Mouse (Mus musculus): Measurements from ENCODE around the gene Tuba3a.
"Not testable (repeated sequence)": the region's sequence is repeated elsewhere in the genome, so short reads cannot be mapped to it uniquely, and the experiment has no call there.

The Tuba3a gene

DNA sequence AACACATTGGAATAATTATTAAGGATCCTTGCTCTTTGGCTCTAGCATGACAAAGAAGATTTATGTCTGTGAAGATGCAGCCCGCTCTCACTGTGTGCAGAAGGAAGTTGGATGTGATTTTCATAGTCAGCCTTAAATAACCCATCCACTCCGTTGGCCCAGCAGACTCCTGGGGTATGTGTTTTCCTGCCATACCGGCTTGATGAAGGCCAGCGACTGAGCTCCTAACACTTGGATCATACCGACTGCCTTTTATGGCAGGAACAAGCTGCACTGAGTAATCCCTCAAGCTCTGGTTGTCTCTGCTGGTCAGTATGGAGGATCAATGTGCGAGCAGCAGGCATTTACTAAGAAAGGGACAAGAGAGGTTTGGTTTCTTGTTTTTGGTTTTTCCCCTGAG is 19.6 kb upstream of the Tuba3a start:
- DNase-seq (ENCODE audit: low spot score): no peak

DNA sequence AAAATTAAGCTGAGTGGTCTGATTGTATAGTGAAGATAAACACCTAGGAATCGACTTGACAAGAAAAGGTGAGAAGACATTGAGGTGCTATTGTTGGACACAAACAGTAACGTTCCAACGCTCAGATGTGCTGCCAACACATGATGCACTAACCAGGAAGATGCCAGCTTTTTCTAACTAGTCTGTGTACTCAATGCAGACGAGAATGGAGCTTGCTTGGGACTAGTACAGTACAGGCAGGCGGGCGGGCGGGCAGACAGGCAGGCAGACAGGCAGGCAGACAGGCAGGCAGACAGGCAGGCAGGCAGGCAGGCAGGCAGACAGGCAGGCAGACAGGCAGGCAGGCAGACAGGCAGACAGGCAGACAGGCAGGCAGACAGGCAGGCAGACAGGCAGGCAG is 18.6 kb upstream of the Tuba3a start:
- DNase-seq (ENCODE audit: low spot score): not testable (repeated sequence)

DNA sequence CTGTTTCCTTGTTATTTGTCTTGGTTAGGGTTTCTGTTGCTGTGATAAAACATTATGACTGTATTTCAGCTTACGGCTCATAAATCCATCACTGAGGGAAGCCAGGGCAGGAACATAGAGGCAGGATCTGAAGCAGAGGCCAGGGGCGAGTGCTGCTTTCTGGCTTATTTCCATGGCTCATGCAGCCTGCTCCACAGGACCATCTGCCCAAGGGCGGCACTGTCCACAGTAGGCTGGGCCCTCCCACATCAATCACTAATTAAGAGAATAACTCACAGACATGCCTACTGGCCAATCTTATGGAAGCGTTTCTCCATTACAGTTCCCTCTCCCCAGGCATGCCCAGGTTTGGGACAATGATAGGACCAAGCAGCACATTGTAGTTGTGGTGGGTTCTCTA is 17.4 kb upstream of the Tuba3a start:
- DNase-seq (ENCODE audit: low spot score): no peak

DNA sequence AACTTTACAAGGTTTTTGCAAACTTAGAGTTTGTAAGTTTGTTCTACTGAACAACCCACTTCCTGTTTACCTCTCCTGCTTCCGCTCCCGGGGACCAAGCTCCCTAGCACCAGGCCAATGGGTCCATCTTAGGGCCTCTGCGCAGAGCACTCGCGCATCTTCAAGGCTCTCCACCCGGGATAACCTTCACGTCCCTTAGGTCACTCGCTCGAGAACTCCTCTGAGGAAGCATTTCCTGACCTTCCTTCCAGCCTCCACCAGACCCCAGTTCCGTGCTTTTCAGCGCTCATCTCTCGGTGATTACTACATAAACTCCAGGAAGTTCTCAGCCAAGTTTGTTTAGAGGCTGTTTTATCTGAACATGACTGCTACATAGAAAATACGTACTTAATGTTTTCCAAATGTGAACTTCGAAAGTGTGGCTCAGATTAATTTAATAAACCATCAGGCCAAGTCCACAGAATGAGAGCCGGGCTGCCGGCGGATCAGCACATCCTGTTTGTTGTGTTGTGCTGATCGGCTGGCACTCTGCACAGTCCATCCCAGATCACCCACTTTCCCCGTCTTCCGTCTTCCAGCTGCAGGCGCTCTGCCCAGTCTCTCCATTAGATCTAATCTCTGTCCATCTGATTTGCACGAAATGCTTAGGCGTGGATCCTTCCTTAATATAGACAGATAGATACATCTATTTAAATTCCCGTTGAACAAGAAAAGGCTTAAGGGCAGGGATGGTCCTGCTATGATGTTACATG is 16.6 kb upstream of the Tuba3a start:
- no peak for DNase-seq (ENCODE audit: low spot score)

DNA sequence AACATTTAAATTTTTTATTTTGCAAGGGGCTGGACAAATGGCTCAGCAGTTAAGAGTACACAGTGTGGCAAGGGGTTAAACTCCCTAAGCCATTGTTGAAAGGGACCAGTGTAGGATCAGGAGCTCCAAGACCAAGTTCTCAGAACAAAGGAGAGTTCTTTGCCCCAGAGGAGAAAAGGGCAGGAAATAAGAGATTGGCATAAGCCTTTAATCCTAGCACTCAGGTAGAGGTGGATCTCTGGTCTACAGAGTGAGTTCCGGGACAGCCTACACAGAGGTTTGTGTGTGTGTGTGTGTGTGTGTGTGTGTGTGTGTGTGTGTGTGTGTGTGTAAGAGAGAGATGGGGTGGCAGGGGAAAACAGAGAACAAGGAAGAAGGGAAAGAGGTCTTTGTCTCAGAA is 15.1 kb upstream of the Tuba3a start:
- DNase-seq (ENCODE audit: low spot score): no peak

DNA sequence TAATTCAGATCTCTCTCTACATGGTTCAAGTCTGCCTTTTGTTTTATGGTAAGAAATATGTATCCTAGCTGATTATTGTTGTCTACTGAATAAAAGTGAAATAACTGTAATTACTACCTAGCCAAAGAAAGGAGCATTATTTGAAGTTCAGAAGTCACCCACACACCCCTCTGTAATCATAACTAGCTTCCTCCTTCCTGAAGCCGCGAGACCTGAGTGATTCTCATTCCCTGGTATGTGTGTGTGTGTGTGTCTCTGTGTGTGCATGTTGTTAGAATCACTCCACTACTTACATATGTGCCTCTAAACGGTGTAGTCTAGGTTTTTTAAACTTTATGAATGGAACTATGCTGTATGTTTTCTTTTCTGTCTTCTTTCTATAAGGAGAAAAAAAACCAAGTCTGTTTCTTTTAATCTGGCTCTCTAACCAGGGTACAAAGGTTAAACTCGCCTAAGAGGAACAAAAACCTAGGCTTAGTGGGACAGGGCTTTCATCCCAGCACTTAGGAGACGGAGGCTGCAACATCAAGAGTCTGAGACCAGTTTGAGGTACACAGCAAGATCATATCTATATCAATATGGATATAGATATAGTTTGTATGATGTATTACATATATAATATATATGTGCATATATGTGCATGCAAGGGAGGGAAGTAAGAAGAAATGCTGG is 11.4 kb upstream of the Tuba3a start:
- no peak for DNase-seq (ENCODE audit: low spot score)

DNA sequence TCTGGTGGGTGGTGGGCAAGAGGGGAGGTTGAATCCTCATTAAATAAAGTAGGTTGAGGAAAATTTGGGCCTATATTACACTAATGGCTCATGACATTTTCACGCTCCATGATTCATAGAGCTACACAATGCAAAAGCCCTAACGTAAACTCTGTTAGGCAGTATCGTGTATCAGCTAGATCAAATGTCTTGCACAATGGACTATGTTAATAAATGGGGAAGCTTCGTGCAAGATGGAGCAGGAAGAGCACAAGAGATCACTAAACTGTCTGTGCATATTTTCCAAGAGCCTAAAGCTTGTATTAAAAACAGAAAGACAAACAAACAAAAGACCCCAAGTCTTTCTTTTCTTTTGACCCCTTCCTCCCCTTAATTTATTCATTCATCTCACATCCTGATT is 8.2 kb upstream of the Tuba3a start:
- no peak for DNase-seq (ENCODE audit: low spot score)

DNA sequence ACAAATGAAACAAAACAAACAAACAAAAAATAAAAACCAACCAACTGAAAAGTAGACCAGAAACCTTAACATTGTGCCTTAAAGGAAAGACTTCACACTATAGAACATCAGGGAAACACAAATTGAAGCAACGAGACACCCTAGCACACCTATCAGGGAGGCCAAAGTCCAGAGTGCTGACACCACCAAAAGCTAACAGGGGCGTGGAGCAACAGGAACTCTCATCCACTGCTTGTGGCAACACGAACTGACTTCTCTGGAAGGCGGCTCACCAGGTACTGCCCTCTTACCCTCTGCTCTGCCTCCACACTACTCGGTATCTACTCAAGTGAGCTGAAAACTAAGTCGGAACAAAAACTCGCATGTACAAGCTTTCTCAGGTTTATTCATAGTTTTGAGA is 6.4 kb upstream of the Tuba3a start:
- DNase-seq (ENCODE audit: low spot score): no peak

DNA sequence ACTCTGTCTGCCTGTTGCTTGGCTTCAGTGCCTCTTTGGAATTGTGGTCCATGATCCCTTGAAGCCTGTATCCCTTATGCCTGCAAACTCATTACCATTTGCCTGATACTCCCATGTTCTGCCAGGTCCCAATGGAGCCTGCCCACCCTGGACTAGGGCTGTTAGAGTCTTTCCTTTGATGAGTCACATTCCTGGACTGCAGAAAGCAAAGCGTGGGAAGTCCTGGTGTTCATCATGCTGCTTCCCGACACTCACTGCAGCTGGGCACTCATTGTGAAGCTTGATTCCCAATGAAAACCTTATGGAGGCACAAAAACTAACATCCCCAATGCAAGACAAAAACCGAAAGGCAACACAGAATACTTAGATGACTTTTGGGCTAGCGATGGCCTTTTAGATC is 5.5 kb upstream of the Tuba3a start:
- no peak for DNase-seq (ENCODE audit: low spot score)

DNA sequence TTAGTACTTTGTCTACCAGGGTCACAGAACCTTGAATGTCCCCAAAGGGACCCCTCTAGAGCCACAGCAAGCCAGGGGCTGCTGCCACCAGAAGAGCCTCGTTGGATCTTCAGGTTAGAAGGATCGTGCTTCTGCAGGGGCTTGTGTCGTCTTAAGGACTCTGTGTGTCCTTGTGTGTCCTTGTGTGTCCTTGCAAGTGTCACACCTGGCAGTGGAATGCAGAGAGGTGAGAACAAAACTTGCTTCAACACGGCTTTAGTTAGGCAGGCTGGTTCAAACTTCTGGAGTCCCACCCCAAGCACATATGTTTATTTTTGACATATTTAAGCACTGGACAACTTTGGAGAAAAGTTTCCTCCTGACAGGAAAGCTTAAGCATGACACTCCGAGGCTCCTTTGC is 2.9 kb upstream of the Tuba3a start:
- no peak for DNase-seq (ENCODE audit: low spot score)

DNA sequence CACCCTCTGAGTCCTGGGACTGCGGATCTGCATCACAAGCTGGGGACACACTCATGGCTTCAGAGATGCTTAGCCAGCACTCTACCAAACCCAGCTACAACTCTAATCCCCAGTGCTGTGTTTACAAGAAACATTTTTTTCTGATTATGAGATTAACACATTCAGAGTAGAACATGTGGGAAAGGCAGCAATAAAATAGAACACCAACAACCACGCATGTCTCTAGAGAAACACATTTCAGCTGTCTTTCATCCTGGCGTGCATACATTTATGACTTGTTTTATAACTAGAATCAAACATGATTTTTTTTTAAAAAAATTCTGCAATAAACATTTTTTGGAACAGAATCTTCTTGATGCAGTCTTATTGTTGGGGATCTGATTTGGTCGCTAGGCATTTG is 1.1 kb upstream of the Tuba3a start:
- DNase-seq (ENCODE audit: low spot score): no peak

DNA sequence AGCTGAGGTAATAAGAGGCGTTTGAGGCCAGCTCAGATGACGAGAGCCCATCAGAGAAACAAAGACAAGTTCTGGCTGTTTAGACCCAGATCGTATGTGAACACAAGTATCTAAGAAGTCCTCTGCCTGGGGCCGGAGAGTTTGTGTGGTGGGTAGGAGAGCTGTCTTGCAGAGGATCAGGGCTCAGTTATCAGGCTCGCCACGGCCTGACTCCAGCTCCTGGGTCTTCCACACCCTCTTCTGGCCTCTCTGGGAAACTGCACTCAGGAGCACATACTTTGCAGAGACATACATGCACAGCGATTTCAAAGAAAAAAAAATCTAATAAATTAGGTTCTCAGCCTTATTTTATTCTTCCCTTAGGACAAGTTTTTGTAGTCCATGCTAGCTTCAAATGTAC is 1.1 kb downstream of the Tuba3a start:
- no peak for DNase-seq (ENCODE audit: low spot score)

DNA sequence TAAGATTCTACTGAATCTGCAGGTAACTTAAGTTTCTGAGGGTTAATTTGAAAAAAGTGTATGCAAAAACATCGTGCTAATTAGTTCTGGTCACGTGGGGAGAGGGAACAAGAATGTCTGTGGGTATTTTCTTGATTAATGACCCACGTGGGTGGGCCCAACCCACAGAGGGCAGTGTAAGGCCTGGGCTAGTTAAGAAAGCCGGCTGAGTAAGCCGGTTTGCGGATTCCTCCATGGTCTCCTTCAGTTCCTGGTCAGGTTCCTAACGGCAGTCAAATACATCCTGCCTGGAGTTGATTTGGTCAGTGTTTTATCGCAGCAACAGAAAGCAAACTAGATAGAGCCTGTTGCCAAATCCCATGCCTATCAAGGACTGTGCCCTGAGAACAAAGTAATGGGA is 1.6 kb downstream of the Tuba3a start:
- DNase-seq (ENCODE audit: low spot score): no peak

DNA sequence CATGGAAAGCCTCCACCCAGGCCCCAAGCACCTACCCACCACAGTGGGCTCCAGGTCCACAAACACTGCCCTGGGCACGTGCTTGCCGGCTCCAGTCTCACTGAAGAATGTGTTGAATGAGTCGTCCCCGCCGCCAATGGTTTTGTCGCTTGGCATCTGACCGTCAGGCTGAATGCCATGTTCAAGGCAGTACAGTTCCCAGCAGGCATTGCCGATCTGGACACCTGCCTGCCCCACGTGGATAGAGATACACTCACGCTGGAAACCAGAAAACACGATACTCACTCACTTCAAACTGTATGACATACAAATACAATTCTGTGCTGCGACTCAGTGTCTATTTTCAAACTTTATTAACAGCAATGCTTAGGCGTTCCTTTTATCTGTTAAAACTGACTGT is 3.1 kb downstream of the Tuba3a start:
- not testable (repeated sequence) for DNase-seq (ENCODE audit: low spot score)

DNA sequence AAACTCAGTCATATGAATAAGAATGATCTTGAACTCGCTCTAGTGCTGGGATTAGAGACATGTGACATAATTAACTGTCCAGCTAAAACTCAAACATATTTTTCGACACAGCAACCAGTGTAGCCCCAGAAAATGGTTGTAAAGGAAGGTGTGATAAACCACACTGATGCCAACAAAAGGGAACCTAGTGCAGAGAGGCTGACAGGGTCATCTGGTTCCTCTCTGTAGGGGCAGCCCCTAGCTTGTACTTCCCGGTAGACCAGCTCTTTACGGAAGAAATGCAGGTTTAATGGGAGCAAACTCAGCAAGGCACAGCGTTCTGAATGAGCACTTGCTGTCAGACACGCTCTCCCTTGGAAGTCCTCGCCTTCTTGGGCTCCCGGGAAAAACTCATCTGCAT is 6.1 kb downstream of the Tuba3a start:
- DNase-seq (ENCODE audit: low spot score): no peak

DNA sequence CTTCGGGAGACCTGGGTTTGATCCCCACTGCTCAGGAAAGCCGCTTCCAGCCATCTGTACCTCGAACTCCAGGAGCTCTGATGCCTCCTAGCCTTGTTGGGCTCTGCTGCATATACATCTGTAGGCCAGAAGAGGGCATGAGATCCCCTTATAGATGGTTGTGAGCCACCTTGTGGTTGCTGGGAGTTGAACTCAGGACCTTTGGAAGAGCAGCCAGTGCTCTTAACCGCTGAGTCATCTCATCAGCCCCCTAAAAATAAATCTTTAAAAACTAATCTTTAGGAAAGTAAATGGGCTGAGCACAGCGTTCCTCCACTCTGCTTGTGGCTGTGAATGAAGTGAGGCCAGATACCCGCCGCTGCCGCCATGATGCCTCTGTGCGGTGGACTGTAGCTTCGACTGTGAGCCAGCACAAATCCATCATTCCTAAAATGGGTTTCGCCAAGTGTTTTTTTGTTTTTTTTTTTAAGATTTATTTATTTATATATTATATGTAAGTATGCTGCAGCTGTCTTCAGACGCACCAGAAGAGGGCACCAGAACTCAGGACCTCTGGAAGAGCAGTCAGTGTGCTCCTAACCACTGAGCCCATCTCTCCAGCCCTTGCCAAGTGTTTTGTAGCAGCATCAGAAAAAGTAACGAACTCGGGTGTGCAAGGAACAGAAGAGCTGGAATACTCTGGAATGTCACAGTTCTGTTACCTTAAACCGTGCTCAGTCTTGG is 10.8 kb downstream of the Tuba3a start:
- DNase-seq (ENCODE audit: low spot score): peak; percentile 68

DNA sequence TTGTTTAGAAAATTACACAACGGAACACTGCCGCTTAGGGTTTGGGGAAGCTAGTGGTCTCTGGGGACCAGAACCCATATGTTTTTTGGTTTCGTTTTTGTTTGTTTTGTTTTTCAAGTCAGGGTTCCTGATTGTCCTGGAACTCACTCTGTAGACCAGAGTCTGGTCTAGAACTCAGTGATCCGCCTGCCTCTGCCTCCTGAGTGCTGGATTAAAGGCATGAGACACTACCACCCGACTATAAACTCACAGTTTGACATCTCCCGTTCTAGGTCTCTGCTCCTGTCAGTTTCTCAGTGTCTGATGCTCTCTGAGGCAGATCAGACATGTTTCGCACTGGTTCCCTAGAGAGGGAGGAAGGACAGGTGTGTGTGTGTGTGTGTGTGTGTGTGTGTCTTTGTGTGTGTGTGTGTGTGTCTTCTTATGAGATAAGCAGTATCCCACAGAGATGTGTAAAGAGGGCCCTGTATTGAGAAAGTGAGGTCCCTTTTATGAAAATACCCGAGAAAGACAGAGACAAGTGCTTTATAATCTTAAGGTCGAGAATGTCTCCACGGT is 13.5 kb downstream of the Tuba3a start:
- DNase-seq (ENCODE audit: low spot score): no peak

DNA sequence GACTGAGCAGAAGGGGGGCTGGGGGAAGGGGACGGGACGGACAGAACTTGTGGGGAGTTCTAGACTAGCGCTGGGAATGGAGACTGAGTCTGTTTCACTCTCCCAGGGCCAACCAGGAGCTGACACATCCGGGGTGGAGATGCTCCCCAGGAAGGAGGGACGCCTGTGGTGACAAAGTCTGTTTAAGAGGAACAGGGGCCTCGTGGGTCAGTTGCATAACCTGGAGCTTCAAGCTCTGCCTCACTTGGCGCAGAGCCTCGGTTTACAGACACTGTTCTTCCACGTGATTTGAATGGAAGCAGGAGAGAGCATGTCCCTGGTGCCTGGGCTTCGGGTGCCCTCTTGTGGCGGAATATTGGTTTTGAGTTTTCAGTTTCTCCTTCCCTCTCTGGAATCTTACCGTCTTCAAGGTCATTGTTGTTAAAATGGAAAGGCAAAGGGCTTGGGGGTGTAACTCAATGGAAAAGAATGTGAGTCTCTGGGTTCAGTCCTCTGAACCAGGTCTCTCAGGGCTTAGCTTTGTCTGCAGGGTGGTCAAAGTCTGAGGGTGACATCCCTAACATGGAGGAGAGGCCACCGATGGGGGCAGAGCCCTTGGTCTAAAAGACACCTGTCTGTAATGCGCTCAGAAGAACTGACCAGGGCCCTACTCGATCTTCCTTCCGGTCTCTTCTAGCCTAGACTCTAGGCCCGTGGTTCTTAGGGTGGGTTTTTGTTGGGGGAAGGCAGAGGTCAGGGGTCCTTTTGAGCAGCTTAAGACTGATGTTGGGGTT is 14.2 kb downstream of the Tuba3a start:
- DNase-seq (ENCODE audit: low spot score): peak; percentile 90

DNA sequence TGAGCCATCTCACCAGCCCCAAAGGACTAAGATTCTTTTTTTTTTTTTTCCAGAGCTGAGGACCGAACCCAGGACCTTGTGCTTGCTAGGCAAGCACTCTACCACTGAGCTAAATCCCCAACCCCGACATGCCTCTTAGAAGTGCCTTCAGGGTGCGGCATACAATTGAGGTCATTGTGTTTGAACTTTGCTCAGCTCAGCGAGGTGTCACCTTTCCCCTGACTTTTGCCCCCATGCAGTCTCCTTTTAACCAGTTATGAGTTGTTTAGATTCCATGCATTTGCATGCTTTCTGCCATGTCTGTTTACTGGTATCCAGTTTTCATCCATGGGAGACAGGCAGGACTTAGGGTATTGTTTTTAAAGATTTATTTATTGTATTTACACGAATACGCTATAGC is 17.0 kb downstream of the Tuba3a start:
- DNase-seq (ENCODE audit: low spot score): no peak

DNA sequence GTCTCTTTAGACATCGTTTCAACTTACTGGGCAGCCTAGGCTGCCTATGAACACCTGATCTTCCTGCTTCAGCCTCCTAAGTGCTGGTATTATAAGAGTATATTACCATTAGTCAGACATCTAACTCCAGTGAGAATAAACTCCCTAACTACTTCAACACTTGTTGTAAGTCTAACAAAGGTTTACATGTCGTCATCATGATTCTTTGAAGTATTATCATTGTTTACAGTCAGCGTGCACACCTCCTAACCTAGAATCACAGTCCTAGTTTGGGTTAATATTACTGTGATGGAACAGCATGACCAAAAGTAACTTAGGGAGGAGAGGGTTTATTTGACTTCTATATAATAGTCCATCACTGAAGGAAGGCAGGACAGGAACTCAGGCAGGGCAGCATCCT is 18.4 kb downstream of the Tuba3a start:
- no peak for DNase-seq (ENCODE audit: low spot score)

DNA sequence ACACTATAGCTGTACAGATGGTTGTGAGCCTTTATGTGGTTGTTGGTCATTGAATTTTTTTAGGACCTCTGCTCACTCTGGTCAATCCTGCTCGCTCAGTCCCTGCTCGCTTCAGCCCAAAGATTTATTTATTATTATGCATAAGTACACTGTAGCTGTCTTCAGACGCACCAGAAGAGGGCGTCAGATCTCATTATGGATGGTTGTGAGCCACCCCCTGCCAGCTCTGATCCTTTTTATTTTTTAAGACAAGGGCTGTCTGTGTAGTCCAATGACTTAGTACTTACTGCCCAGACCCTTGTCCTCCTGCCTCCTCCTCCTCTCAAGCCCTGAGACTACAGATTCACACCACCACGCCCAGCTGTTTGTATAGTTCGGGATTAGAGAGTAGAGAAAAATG is 19.2 kb downstream of the Tuba3a start:
- not testable (repeated sequence) for DNase-seq (ENCODE audit: low spot score)

DNA sequence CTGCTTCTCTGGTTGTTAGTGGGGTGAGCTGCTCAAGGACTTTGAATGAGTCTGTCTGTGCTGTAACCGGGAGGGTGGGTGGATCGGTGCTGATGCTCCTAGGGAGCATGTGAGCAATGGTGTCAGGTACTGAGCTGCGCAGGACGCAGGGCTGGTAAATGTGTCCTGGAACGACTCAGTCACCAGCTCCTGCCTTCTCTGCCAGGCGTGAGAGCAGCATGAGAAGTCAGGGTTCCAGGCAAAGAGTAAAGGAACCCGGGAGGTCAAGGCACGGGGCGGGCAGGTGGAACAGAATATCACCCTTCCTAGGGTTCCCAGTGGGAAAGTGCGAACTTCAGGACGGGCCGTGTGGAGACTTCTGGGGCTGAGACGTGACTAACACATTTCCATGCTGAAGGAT is 19.8 kb downstream of the Tuba3a start:
- no peak for DNase-seq (ENCODE audit: low spot score)

All from embryo, embryonic 10 days (tissue).